Mouse (Mus musculus): ENCODE measurements around the gene Nkiras2. TPM values are rescaled to one million over a fixed set of nuclear protein-coding genes. Genes with fewer than 3 reads are reported as not detected.

The Nkiras2 gene
- polyA plus RNA-seq, 1 experiment from 2014 or later = 19.7 TPM

DNA sequence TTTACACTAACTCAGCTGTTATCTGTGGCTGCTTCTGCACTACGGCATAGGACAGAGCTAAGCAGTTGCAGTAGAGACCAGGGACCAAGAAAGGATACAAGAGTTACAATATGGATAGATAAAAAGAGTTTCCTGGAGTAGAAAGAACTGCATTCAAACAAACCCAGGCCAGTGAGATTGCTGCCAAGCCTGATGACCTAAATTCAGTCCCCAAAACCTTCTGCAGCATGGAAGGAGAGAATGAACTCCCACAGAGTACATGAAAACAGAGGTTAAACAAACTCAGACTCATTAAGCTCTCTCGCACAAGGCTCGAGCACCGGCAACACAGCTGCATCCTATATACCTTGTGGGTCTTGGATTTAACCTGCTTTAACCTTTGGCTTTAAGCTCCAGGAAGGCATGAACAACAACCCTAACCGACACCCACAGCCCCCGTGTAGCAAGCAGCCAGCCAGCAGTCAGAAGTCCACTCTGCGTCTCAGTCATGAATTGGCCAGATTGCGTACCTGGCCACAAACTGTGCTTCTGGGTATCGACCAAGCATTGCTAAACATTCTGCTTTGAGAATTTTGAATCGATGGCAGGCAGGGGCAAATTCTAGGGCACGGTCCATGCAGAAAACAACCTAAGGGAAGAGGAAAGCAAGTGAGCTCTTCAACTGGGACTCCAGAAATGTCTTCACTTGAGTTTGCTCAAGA lies 26.5 kb upstream of the Nkiras2 start:
- Histone ChIP-seq H3K4me1 (ENCODE audit: control insufficient read depth, low read depth, low read length) (no peaks in the 10 kb centered on the region), H3K27ac (ENCODE audit: low read length) (no peak overlapping the region), H3K36me3 (ENCODE audit: control insufficient read depth, insufficient read depth) (peaks cover 59% of the 10 kb centered on the region), H3K9ac (ENCODE audit: low read depth, low read length) (no peak overlapping the region), H3K4me3 (ENCODE audit: low read depth, low read length) (no peak overlapping the region), H3K4me2 (ENCODE audit: low read depth, low read length) (no peak overlapping the region), H3K27me3 (ENCODE audit: control insufficient read depth, insufficient read depth, low read depth, low read length) (no peaks in the 10 kb centered on the region), H3K9me3 (replicated peaks; ENCODE audit: control insufficient read depth, low read length) (no peaks in the 10 kb centered on the region)
- ATAC-seq (ENCODE audit: low read depth) = no peak
- WGBS (ENCODE audit: insufficient replicate concordance) = 91% methylated on average over 11 of the region's 11 CpGs

- no peak for ATAC-seq (ENCODE audit: low read depth)
- no peak overlapping the region for H3K4me3 ChIP-seq (ENCODE audit: low read depth, low read length)
- 82% methylated on average over 7 of the region's 7 CpGs for WGBS (ENCODE audit: insufficient replicate concordance)
- no peak overlapping the region for H3K27ac ChIP-seq (ENCODE audit: low read length)
- H3K9me3 ChIP-seq (replicated peaks; ENCODE audit: control insufficient read depth, low read length) = no peaks in the 10 kb centered on the region
- H3K9ac ChIP-seq (ENCODE audit: low read depth, low read length) = no peak overlapping the region
- H3K4me2 ChIP-seq (ENCODE audit: low read depth, low read length) = no peak overlapping the region
- peaks cover 68% of the 10 kb centered on the region for H3K36me3 ChIP-seq (ENCODE audit: control insufficient read depth, insufficient read depth)
- no peaks in the 10 kb centered on the region for H3K4me1 ChIP-seq (ENCODE audit: control insufficient read depth, low read depth, low read length)
- H3K27me3 ChIP-seq (ENCODE audit: control insufficient read depth, insufficient read depth, low read depth, low read length) = no peaks in the 10 kb centered on the region
Measured at GRCm38 (mm10) chr11:100594608-100595007, 24.4 kb upstream of the Nkiras2 start.

- Histone ChIP-seq H3K9me3 (replicated peaks; ENCODE audit: control insufficient read depth, low read length) (no peaks in the 10 kb centered on the region), H3K4me2 (ENCODE audit: low read depth, low read length) (no peak overlapping the region), H3K27me3 (ENCODE audit: control insufficient read depth, insufficient read depth, low read depth, low read length) (no peaks in the 10 kb centered on the region), H3K36me3 (ENCODE audit: control insufficient read depth, insufficient read depth) (peaks cover 65% of the 10 kb centered on the region), H3K27ac (ENCODE audit: low read length) (no peak overlapping the region), H3K4me3 (ENCODE audit: low read depth, low read length) (no peak overlapping the region), H3K9ac (ENCODE audit: low read depth, low read length) (no peak overlapping the region), H3K4me1 (ENCODE audit: control insufficient read depth, low read depth, low read length) (no peaks in the 10 kb centered on the region)
- ATAC-seq (ENCODE audit: low read depth) = no peak
- 77% methylated on average over 4 of the region's 4 CpGs for WGBS (ENCODE audit: insufficient replicate concordance)
Measured at GRCm38 (mm10) chr11:100595533-100595932, 23.5 kb upstream of the Nkiras2 start.

DNA sequence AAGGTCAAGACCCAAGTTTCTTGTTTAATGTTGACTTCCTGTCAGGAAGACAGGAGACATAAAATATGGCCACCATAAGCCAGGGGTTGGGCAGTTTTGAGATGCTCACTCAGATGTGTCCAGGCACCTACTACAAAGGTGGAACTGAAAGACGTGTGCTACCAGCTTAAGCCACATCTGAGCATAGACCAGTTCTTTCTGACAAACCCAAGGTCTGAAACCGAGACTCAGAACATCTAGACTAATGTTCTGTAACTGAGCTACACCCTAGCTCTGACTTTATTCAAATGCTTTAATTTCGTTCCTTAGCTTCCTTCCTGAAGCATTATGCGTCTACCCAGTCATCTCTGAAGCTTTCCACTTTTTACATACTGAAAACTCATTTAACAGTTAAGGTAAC lies 21.0 kb upstream of the Nkiras2 start:
- Histone ChIP-seq H3K4me2 (ENCODE audit: low read depth, low read length) (no peak overlapping the region), H3K9me3 (replicated peaks; ENCODE audit: control insufficient read depth, low read length) (no peaks in the 10 kb centered on the region), H3K4me1 (ENCODE audit: control insufficient read depth, low read depth, low read length) (no peaks in the 10 kb centered on the region), H3K27me3 (ENCODE audit: control insufficient read depth, insufficient read depth, low read depth, low read length) (no peaks in the 10 kb centered on the region), H3K36me3 (ENCODE audit: control insufficient read depth, insufficient read depth) (peaks cover 48% of the 10 kb centered on the region), H3K9ac (ENCODE audit: low read depth, low read length) (no peak overlapping the region), H3K27ac (ENCODE audit: low read length) (no peak overlapping the region), H3K4me3 (ENCODE audit: low read depth, low read length) (no peak overlapping the region)
- 73% methylated on average over 4 of the region's 4 CpGs for WGBS (ENCODE audit: insufficient replicate concordance)
- ATAC-seq (ENCODE audit: low read depth) = no peak

DNA sequence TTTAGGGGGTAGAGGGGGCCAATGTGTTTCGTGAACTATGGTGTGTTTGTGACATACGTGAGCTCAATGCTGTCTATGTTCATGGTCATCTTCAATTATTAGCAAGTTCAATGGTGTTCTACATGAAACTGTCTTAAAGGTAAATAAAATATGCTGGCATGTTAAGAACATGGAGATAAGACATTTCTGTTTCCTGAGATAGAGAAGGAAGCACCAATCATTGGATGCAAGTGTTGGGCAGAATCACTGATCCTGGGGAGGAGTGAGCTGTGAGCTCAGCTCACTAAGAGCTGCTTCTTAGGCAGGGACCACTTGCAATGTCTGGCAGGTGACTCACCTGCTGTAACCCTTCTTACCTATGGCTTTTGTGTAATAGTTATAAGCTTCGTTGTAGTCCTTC lies 17.7 kb upstream of the Nkiras2 start:
- Histone ChIP-seq H3K9me3 (replicated peaks; ENCODE audit: control insufficient read depth, low read length) (no peaks in the 10 kb centered on the region), H3K4me2 (ENCODE audit: low read depth, low read length) (no peak overlapping the region), H3K9ac (ENCODE audit: low read depth, low read length) (no peak overlapping the region), H3K4me1 (ENCODE audit: control insufficient read depth, low read depth, low read length) (no peaks in the 10 kb centered on the region; the same call in 1 of the 2 replicates), H3K27ac (ENCODE audit: low read length) (no peak overlapping the region), H3K36me3 (ENCODE audit: control insufficient read depth, insufficient read depth) (peaks cover 35% of the 10 kb centered on the region), H3K27me3 (ENCODE audit: control insufficient read depth, insufficient read depth, low read depth, low read length) (no peaks in the 10 kb centered on the region), H3K4me3 (ENCODE audit: low read depth, low read length) (no peak overlapping the region)
- ATAC-seq (ENCODE audit: low read depth) = no peak
- WGBS (ENCODE audit: insufficient replicate concordance) = 86% methylated on average over 3 of the region's 3 CpGs

- WGBS (ENCODE audit: insufficient replicate concordance) = 73% methylated on average over 9 of the region's 9 CpGs
- H3K4me3 ChIP-seq (ENCODE audit: low read depth, low read length) = no peak overlapping the region
- H3K4me2 ChIP-seq (ENCODE audit: low read depth, low read length) = no peak overlapping the region
- no peaks in the 10 kb centered on the region for H3K9me3 ChIP-seq (replicated peaks; ENCODE audit: control insufficient read depth, low read length)
- H3K9ac ChIP-seq (ENCODE audit: low read depth, low read length) = no peak overlapping the region
- no peaks in the 10 kb centered on the region for H3K27me3 ChIP-seq (ENCODE audit: control insufficient read depth, insufficient read depth, low read depth, low read length)
- ATAC-seq (ENCODE audit: low read depth) = no peak
- H3K4me1 ChIP-seq (ENCODE audit: control insufficient read depth, low read depth, low read length) = no peaks in the 10 kb centered on the region; the same call in 1 of the 2 replicates
- peaks cover 22% of the 10 kb centered on the region for H3K36me3 ChIP-seq (ENCODE audit: control insufficient read depth, insufficient read depth)
- no peak overlapping the region for H3K27ac ChIP-seq (ENCODE audit: low read length)
Measured at GRCm38 (mm10) chr11:100603155-100603554, 15.9 kb upstream of the Nkiras2 start.

GRCm38 (mm10) chr11:100603813-100604212 lies 15.2 kb upstream of the Nkiras2 start:
- H3K36me3 ChIP-seq (ENCODE audit: control insufficient read depth, insufficient read depth) = peaks cover 20% of the 10 kb centered on the region
- no peaks in the 10 kb centered on the region for H3K27me3 ChIP-seq (ENCODE audit: control insufficient read depth, insufficient read depth, low read depth, low read length)
- no peak overlapping the region for H3K4me3 ChIP-seq (ENCODE audit: low read depth, low read length)
- H3K27ac ChIP-seq (ENCODE audit: low read length) = no peak overlapping the region
- no peak overlapping the region for H3K4me2 ChIP-seq (ENCODE audit: low read depth, low read length)
- H3K9ac ChIP-seq (ENCODE audit: low read depth, low read length) = no peak overlapping the region
- no peaks in the 10 kb centered on the region for H3K9me3 ChIP-seq (replicated peaks; ENCODE audit: control insufficient read depth, low read length)
- no peak for ATAC-seq (ENCODE audit: low read depth)
- H3K4me1 ChIP-seq (ENCODE audit: control insufficient read depth, low read depth, low read length) = no peaks in the 10 kb centered on the region; the same call in 1 of the 2 replicates
- WGBS (ENCODE audit: insufficient replicate concordance) = 74% methylated on average over 8 of the region's 8 CpGs

GRCm38 (mm10) chr11:100604321-100605005 lies 14.6 kb upstream of the Nkiras2 start:
- H3K27me3 ChIP-seq (ENCODE audit: control insufficient read depth, insufficient read depth, low read depth, low read length) = no peaks in the 10 kb centered on the region
- no peak overlapping the region for H3K27ac ChIP-seq (ENCODE audit: low read length)
- H3K9ac ChIP-seq (ENCODE audit: low read depth, low read length) = no peak overlapping the region
- H3K36me3 ChIP-seq (ENCODE audit: control insufficient read depth, insufficient read depth) = peaks cover 13% of the 10 kb centered on the region
- no peak overlapping the region for H3K4me2 ChIP-seq (ENCODE audit: low read depth, low read length)
- no peak for ATAC-seq (ENCODE audit: low read depth)
- no peaks in the 10 kb centered on the region; the same call in 1 of the 2 replicates for H3K4me1 ChIP-seq (ENCODE audit: control insufficient read depth, low read depth, low read length)
- no peak overlapping the region for H3K4me3 ChIP-seq (ENCODE audit: low read depth, low read length)
- WGBS (ENCODE audit: insufficient replicate concordance) = 68% methylated on average over 4 of the region's 4 CpGs
- H3K9me3 ChIP-seq (replicated peaks; ENCODE audit: control insufficient read depth, low read length) = no peaks in the 10 kb centered on the region

DNA sequence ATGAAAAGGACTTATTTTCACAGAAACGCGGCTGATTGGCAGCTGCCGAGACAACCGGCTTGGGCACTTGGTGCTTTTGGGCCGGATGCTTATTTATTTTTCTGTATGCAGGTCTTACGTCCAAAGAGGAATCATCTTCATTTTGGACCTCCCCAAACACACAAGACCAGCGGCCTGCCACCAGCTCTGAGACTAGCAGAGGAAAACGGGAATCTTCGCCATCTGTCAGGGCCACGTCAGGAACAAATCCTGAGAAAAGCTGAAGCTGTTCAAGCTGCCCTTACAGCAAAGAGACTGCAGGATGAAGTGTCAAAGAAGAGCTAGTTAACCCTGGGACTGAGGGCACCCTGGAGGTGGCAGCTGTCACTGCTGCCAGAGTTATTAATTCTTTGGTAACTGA lies 13.6 kb upstream of the Nkiras2 start:
- 88% methylated on average over 10 of the region's 10 CpGs for WGBS (ENCODE audit: insufficient replicate concordance)

More for the DNA sequence above, 13.6 kb upstream of the Nkiras2 start:
- Histone ChIP-seq H3K4me2 (ENCODE audit: low read depth, low read length) (no peak overlapping the region), H3K36me3 (ENCODE audit: control insufficient read depth, insufficient read depth) (peaks cover 7% of the 10 kb centered on the region), H3K4me3 (ENCODE audit: low read depth, low read length) (no peak overlapping the region), H3K27ac (ENCODE audit: low read length) (no peak overlapping the region), H3K9me3 (replicated peaks; ENCODE audit: control insufficient read depth, low read length) (no peaks in the 10 kb centered on the region), H3K9ac (ENCODE audit: low read depth, low read length) (no peak overlapping the region), H3K4me1 (ENCODE audit: control insufficient read depth, low read depth, low read length) (no peaks in the 10 kb centered on the region; the same call in 1 of the 2 replicates), H3K27me3 (ENCODE audit: control insufficient read depth, insufficient read depth, low read depth, low read length) (no peaks in the 10 kb centered on the region)
- no peak for ATAC-seq (ENCODE audit: low read depth)
